Mouse (Mus musculus): ENCODE data around the gene Slc2a12.

Gene Slc2a12

GRCm38 (mm10) chr10:22730266-22730991 lies 85.6 kb downstream of the Slc2a12 start:
- peak; percentile 24 for DNase-seq (ENCODE audit: low read depth)

- no peak for DNase-seq (ENCODE audit: low read depth)
These were observed 86.1 kb downstream of the Slc2a12 start for GRCm38 (mm10) chr10:22730992-22731271.

- peak; percentile 91 for DNase-seq (ENCODE audit: low read depth)
These were observed 86.7 kb downstream of the Slc2a12 start, which contains the start of gene Tbpl1 for GRCm38 (mm10) chr10:22731272-22732093. Gene Tbpl1, minus strand, starts transcription at chr10:22731938.

GRCm38 (mm10) chr10:22732181-22732580 lies 87.4 kb downstream of the Slc2a12 start:
- DNase-seq (ENCODE audit: low read depth), result no peak

- DNase-seq (ENCODE audit: low read depth), result no peak
These were observed 101.1 kb downstream of the Slc2a12 start for GRCm38 (mm10) chr10:22745922-22746321.

- no peak for DNase-seq (ENCODE audit: low read depth)
These were observed 101.8 kb downstream of the Slc2a12 start for GRCm38 (mm10) chr10:22746334-22747322.

GRCm38 (mm10) chr10:22751175-22751682 lies 106.4 kb downstream of the Slc2a12 start:
- DNase-seq (ENCODE audit: low read depth), result no peak
